12 mouse cellular contexts compared by ENCODE assay signal in the genomic region with DNA sequence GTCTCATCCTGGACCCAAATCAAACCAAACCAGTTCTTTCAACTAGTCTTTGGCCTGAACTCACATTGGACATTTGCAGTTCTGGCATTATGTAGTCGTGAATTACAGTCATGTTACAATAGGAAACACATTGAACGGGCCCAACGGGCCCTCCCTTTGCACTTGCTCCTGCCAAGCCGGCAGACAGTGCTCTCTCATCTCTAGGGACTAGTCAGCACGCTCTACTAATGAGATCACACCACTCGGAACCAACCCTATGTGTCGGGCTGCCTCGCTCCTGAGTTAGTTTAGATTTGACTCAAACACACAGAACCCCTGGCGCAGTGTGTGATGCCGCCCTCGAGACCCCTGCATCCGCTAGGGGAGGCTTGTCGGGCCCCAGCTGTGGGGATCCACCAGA. TPM values are rescaled to one million over a fixed set of nuclear protein-coding genes. Genes with fewer than 3 reads are reported as not detected.
DNase-seq lines count a peak whose midpoint lies in the region; ATAC-seq lines count a peak whose summit lies in the region.
"Had no signal": no experiment of that assay in that cellular context is flagged by ENCODE, and none has a peak within 500 bp of the region (broad histone marks: within the 10 kb centered on the region; RNA-seq: fewer than 3 reads in every experiment).

No protein-coding gene starts in this region.

- no peaks in the 10 kb centered on the region for H3K9me3 ChIP-seq in hindbrain, embryonic 10.5 days
- no peaks in the 10 kb centered on the region for H3K9me3 ChIP-seq in hindbrain, embryonic 12.5 days (replicated peaks)
- H3K9me3 ChIP-seq in limb, embryonic 12.5 days = no peaks in the 10 kb centered on the region
- H3K9me3 ChIP-seq: embryonic facial prominence, embryonic 13.5 days; intestine, embryonic 15.5 days had no signal

- no peaks in the 10 kb centered on the region for H3K36me3 ChIP-seq in hindbrain, embryonic 10.5 days
- H3K36me3 ChIP-seq in hindbrain, embryonic 12.5 days = no peaks in the 10 kb centered on the region
- H3K36me3 ChIP-seq in limb, embryonic 12.5 days = no peaks in the 10 kb centered on the region
- H3K36me3 ChIP-seq: embryonic facial prominence, embryonic 13.5 days; intestine, embryonic 15.5 days had no signal

- H3K27ac ChIP-seq in hindbrain, embryonic 10.5 days = peak overlapping the region; percentile 40; the same call in 1 of the 2 replicates
- H3K27ac ChIP-seq in hindbrain, embryonic 12.5 days = no peak overlapping the region
- H3K27ac ChIP-seq in limb, embryonic 12.5 days = peak overlapping the region; percentile 76
- H3K27ac ChIP-seq: embryonic facial prominence, embryonic 13.5 days; intestine, embryonic 15.5 days had no signal

- no peak overlapping the region for H3K4me3 ChIP-seq in hindbrain, embryonic 10.5 days
- no peak overlapping the region for H3K4me3 ChIP-seq in hindbrain, embryonic 12.5 days
- no peak overlapping the region for H3K4me3 ChIP-seq in limb, embryonic 12.5 days (replicated peaks)
- H3K4me3 ChIP-seq: embryonic facial prominence, embryonic 13.5 days; intestine, embryonic 15.5 days had no signal

- no peaks in the 10 kb centered on the region for H3K27me3 ChIP-seq in hindbrain, embryonic 10.5 days (ENCODE audit: insufficient read depth, poor library complexity, severe bottlenecking)
- no peaks in the 10 kb centered on the region for H3K27me3 ChIP-seq in hindbrain, embryonic 12.5 days
- no peaks in the 10 kb centered on the region for H3K27me3 ChIP-seq in limb, embryonic 12.5 days
- H3K27me3 ChIP-seq: embryonic facial prominence, embryonic 13.5 days; intestine, embryonic 15.5 days had no signal

- 83% methylated on average over 13 of the region's 13 CpGs for WGBS in hindbrain, embryonic 10.5 days
- 79% methylated on average over 13 of the region's 13 CpGs for WGBS in hindbrain, embryonic 12.5 days
- 78% methylated on average over 13 of the region's 13 CpGs for WGBS in limb, embryonic 12.5 days

- no peak overlapping the region for H3K4me2 ChIP-seq in hindbrain, embryonic 12.5 days (replicated peaks)
- H3K4me2 ChIP-seq in limb, embryonic 12.5 days = no peak overlapping the region
- H3K4me2 ChIP-seq: embryonic facial prominence, embryonic 13.5 days; intestine, embryonic 15.5 days; liver, embryonic 11.5 days had no signal

- no peak for ATAC-seq in hindbrain, embryonic 12.5 days (ENCODE audit: low FRiP score)
- ATAC-seq in limb, embryonic 12.5 days (ENCODE audit: insufficient number of reproducible peaks, insufficient read depth, low FRiP score, low TSS enrichment, low read depth) = no peak

- no peak overlapping the region for H3K9ac ChIP-seq in hindbrain, embryonic 12.5 days
- H3K9ac ChIP-seq in limb, embryonic 12.5 days (replicated peaks) = no peak overlapping the region
- H3K9ac ChIP-seq: embryonic facial prominence, embryonic 13.5 days; intestine, embryonic 15.5 days had no signal

- DNase-seq in hindbrain, embryonic 10.5 days (ENCODE audit: low spot score) = no peak
- DNase-seq in ES-CJ7 (ENCODE audit: low read depth, low spot score) = peak; percentile 27
- peak; percentile 88 for DNase-seq in fat pad, adult 2 months (ENCODE audit: extremely low read depth, low read depth, low spot score)
- DNase-seq in T-cell, adult 2 months (ENCODE audit: low spot score) = no peak
- no peak for DNase-seq in frontal cortex, postnatal 14 days (ENCODE audit: low spot score in 2 of 2)
- DNase-seq: cerebellum, adult 9-10 months; thymus, postnatal 25 days had no signal

- peaks cover 20% of the 10 kb centered on the region for H3K4me1 ChIP-seq in hindbrain, embryonic 10.5 days (replicated peaks)
- H3K4me1 ChIP-seq in hindbrain, embryonic 12.5 days = 0 out of 2 replicates have a peak, but pooled peaks cover 3% of the 10 kb centered on the region
- H3K4me1 ChIP-seq in limb, embryonic 12.5 days (replicated peaks) = peaks cover 35% of the 10 kb centered on the region

RNA-seq across cellular contexts. Expression of gene Anpep, which starts 7.0 kb away (rescaled TPM):
- 4.3 and 5.6 TPM in 2 replicates for polyA plus RNA-seq in hindbrain, embryonic 10.5 days (2016; fragmentation: Nextera tagmentation; extraction: Ambion mirVana)
- 3.5 and 4.6 TPM in 2 replicates for polyA plus RNA-seq in hindbrain, embryonic 12.5 days (2016; fragmentation: Nextera tagmentation; extraction: Ambion mirVana)
- 10.6 and 11.9 TPM in 2 replicates for polyA plus RNA-seq in limb, embryonic 12.5 days (2016; fragmentation: Nextera tagmentation; extraction: Ambion mirVana)

RNA-seq across cellular contexts. Expression of gene Ap3s2, which starts 52.6 kb away (rescaled TPM):
- polyA plus RNA-seq in hindbrain, embryonic 10.5 days (2016; fragmentation: Nextera tagmentation; extraction: Ambion mirVana) = 47.0 and 54.6 TPM in 2 replicates
- polyA plus RNA-seq in hindbrain, embryonic 12.5 days (2016; fragmentation: Nextera tagmentation; extraction: Ambion mirVana) = 48.7 and 56.7 TPM in 2 replicates
- 32.0 and 36.0 TPM in 2 replicates for polyA plus RNA-seq in limb, embryonic 12.5 days (2016; fragmentation: Nextera tagmentation; extraction: Ambion mirVana)

RNA-seq across cellular contexts. Expression of gene Mesp2, which starts 57.3 kb away (rescaled TPM):
- polyA plus RNA-seq in hindbrain, embryonic 10.5 days (2016; fragmentation: Nextera tagmentation; extraction: Ambion mirVana) = 0.37 and 0.55 TPM in 2 replicates
- polyA plus RNA-seq in hindbrain, embryonic 12.5 days (2016; fragmentation: Nextera tagmentation; extraction: Ambion mirVana) = 0.42 and 0.56 TPM in 2 replicates
- polyA plus RNA-seq in limb, embryonic 12.5 days (2016; fragmentation: Nextera tagmentation; extraction: Ambion mirVana) = 0.14 and 0.32 TPM in 2 replicates

Comparison
In these comparisons a context has a peak if more than half of its experiments do, and no peak if none do; other contexts are left out.
1. DNase-seq: peak in ES-CJ7 (single experiment) and fat pad, adult 2 months (single experiment); none in hindbrain, embryonic 10.5 days (single experiment), T-cell, adult 2 months (single experiment) and frontal cortex, postnatal 14 days (0 of 2).